Mouse (Mus musculus): ENCODE measurements around the gene F7.
A peak's percentile ranks its signal among the peaks of the same experiment; 100 is the strongest.
"Not testable (repeated sequence)": the region's sequence is repeated elsewhere in the genome, so short reads cannot be mapped to it uniquely, and the experiment has no call there.

The F7 gene

DNA sequence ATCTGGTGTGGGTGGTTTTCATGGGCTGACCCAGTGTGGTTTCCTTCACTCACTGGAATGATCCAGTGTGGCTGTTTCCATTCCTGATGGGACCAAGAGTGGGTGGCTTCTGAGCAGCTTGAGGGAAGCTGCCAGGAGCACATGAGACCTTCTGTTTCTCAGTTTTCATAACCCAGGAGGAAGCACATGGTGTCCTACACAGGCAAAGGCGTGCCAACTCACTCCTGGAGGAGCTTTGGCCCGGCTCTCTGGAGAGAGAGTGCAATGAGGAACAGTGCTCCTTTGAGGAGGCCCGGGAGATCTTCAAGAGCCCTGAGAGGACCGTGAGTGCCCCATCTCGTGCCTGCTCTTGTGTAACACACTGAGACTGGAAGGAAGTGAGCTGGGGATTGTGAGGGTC, 2.6 kb downstream of the F7 start:
- no peak for DNase-seq (ENCODE audit: low spot score in 2 of 2)

- DNase-seq (ENCODE audit: low spot score in 2 of 2): no peak
These were observed 10.5 kb downstream of the F7 start for GRCm38 (mm10) chr8:13036346-13036812.

DNA sequence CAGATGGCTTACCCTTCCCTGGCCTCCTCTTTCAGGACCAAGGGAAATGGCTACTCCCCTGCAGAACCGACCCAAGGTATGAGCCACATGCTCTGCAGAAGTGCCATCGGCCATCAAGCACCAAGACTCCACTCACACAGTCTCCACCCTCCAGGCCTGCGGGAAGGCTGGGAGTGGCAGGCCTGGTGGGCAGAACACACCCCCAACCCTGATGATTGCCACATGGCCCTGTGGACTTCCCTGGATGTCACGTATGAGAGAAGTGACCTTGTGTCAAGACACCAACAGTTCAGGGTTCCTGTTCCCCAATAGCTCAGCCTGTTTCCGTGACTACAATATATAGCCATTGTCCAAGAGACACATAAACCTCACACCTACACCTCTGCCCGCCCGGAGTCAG, 11.2 kb downstream of the F7 start, which contains the start of gene F10:
Gene F10, plus strand, starts transcription at position 294 of the 400 bp plus-strand sequence.
- no peak for DNase-seq (ENCODE audit: low spot score in 2 of 2)

DNA sequence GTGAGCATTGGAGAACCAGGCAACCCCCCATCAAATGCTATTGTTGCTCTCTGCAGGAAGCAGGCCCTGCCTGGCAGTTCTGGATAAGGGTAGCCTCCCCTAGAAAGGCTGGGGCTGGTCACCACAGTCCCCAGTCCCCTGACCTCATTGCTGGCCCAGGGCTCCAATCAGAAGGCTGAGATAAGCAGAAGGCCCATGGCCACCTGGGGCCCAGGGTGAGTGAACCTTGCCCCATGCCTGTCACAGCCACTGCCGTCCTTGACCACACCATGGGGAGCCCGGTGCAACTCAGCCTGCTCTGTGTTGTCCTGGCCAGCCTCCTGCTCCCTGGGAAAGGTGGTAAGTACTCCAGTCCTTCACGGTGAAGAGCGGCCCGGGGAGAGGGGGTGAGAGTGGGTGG, 11.7 kb downstream of the F7 start:
- no peak for DNase-seq (ENCODE audit: low spot score in 2 of 2)

DNA sequence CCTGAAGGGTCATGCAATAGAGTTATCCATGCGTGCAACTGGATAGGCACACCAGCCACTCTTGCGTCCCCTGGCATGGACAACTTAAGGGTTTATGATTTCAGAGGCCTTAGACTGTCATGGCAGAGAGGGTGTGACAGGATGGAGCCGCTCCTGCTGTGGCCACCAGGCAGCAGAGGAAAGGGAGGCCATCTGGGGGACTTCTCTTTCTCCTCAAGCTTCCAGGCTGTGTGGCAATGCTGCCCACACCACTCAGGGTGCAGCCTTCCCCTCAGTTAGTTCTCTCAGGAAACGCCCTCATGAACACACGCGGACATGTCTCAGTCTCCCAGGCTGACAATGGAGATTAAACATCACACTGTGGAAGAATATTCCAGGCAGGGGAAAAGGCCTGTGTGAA, 13.2 kb downstream of the F7 start:
- DNase-seq (ENCODE audit: low spot score in 2 of 2): no peak

DNA sequence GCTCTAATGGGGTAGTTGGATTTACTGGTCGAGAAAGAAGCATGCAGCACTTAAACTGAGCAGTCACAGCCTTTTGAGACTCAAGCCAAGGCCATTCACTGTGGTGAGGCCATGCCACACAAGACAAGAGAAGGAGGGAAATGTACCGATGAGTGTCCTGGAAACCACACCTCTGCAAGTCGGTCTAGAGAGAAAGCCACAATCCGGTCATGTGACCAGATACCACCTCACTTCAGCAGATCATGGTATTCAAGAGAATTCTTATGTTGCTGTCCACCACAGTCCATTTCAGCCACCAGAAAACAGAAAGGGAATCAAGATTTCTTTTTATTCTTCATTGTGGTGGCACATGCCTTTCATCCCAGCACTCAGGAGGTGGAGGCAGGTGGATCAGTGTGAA, 15.6 kb downstream of the F7 start:
- DNase-seq (ENCODE audit: low spot score in 2 of 2): no peak

DNA sequence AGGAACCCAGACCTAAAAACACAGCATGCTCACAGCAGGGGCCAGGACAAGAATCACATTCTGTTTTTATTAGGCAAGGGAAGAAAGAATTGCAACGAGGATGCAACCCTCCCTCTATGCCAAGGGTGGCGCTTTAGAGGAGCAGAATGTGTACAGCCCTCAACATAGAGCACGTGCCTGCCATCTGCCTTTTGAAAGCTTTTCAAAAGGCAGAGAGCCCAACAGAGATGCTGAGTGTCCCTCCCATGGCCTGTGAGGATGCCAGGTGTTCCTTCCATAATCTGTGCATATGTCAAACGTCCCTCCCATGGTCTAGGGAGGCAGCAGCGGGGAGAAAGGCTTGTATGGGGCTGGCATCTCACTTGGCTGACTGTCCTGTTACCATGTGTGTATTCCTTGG, 21.8 kb downstream of the F7 start:
- DNase-seq (ENCODE audit: low spot score in 2 of 2): no peak

DNA sequence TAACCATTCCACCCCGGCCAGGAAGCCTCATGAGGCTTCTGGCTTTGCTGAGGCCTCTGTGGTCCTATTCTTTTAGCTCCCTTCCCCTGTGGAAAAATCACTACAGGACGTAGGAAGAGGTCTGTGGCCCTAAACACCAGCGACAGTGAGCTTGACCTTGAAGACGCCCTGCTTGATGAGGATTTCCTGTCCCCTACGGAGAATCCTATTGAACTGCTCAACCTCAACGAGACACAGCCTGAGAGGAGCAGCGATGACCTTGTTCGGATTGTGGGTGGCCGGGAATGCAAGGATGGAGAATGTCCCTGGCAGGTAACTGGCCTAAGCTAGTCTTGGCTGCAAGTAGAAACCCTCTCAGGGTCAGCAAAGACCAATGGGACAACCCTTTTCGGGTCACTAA, 24.7 kb downstream of the F7 start:
- no peak for DNase-seq (ENCODE audit: low spot score in 2 of 2)

- DNase-seq (ENCODE audit: low spot score in 2 of 2): no peak
These were observed 31.5 kb downstream of the F7 start for GRCm38 (mm10) chr8:13057351-13057750.

GRCm38 (mm10) chr8:13060441-13061150, 34.8 kb downstream of the F7 start, which contains the start of gene Proz:
Gene Proz (plus strand): TSS chr8:13060914.
- no peak for DNase-seq (ENCODE audit: low spot score in 2 of 2)

GRCm38 (mm10) chr8:13063112-13063511, 37.3 kb downstream of the F7 start:
- no peak for DNase-seq (ENCODE audit: low spot score in 2 of 2)

DNA sequence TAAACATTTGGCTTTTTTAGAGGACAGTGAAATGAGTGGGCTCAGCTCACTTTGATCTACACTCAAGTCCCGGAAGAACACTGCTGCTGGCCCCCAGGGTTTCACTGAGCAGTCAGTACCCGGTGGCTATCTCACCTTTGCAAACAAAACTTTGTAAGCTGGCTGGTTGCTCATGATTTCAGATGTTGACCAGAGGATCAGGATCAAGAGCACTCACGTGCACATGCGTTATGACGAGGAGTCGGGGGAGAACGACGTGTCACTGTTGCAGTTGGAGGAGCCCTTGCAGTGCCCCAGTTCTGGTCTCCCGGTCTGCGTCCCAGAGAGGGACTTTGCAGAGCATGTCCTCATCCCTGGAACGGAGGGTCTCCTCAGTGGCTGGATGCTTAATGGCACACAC, 47.4 kb downstream of the F7 start:
- no peak for DNase-seq (ENCODE audit: low spot score in 2 of 2)

DNA sequence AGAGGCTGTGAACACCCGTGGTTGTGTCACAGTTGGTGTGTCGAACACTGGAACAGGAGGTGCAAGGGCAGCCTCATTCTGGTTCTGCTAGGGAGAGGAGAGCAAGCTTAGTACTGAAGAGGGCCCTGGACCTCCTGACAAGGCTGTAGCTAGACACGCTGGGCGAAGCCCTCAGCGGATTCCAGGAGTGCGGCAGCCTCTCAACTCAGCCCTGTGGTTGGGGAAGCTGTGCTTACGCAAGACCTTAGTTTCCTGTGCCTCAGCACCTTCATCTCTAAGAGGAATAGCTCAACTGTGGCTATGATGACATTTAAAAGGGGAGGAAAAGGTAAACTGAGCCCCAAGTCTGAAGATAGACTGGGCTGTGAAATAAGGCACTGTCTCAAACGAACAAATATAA, 49.2 kb downstream of the F7 start:
- DNase-seq (ENCODE audit: low spot score in 2 of 2): peak in 1 of 2 experiments; percentile 19

DNA sequence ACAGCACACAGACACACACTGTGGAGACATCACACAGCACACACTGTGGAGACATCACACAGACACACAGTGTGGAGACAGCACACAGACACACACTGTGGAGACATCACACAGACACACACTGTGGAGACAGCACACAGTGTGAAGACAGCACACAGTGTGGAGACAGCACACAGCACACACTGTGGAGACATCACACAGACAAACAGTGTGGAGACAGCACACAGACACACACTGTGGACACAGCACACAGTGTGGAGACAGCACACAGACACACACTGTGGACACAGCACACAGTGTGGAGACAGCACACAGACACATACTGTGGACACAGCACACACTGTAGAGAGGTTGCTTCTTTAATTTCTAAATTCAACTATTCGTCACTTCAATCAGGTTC, 49.7 kb downstream of the F7 start:
- not testable (repeated sequence) for DNase-seq (ENCODE audit: low spot score in 2 of 2)

DNA sequence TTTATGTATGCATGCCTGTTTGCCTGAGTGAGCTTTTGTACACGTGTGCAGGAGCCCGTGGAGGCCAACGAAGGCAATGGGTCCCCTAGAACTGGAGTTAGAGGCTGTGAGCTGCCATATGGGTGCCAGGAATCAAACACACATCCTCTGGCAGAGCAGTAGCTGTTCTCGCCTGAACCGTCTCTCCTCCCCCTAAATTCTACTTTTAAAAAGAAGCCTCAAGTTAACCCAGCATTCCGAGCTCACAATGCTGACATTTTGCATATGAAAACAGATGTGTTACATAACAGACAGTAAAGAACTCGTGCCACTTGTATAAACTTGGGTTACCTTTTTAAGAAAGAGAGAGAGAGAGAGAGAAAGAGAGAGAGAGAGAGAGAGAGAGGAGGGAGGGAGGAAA, 51.7 kb downstream of the F7 start:
- DNase-seq (ENCODE audit: low spot score in 2 of 2): no peak

Data from spleen, postnatal 4 days (tissue).